Mouse (Mus musculus) lung, adult 10 weeks (tissue): ENCODE measurements around the gene Sac3d1. TPM values are rescaled to one million over a fixed set of nuclear protein-coding genes. Genes with fewer than 3 reads are reported as not detected.

Experiments
- polyA plus RNA-seq: library from polyadenylated mRNA; stranded (reverse); fragments of 350-450 nt; fragmentation: Illumina TruSeq; extraction: RNeasy Lipid Tissue Mini Kit (QIAGEN cat#74804); gene quantifications from one replicate; pipeline ENCODE4 v1.2.3, GENCODE M21; 2014; ENCODE audit warnings: low read depth, low replicate concordance; ENCODE audit not compliant: insufficient read depth

Sac3d1 gene
- polyA plus RNA-seq, result 9.6 TPM

GRCm38 (mm10) chr19:6117986-6118676 lies at the start of gene Sac3d1:
Gene Sac3d1, minus strand, starts transcription at chr19:6118650.

DNA sequence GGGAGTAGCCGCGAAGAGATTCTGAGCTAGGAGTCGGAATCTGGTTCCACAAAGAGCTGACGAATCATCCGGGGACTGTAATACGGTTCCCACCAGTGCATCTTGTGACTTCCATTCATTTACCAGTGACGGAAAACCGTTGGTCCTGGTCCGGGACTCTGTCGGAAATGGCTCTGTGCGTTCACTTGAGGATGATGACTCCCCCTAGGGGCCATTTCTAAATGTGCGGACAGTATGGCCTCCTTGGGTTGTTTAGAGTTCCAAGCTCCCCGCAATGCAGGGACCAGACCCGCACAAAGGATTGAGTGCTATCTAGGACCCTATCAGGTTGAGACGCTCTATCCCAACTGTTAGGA lies 22.9 kb upstream of the Sac3d1 start, which contains the start of gene Arl2:
Gene Arl2, minus strand, starts transcription at position 155 of the 356 bp plus-strand sequence.

GRCm38 (mm10) chr19:6140678-6141393 lies 22.4 kb upstream of the Sac3d1 start, which contains the start of gene Batf2:
Gene Batf2, plus strand, starts transcription at chr19:6140983.

GRCm38 (mm10) chr19:6127760-6128341 lies 9.4 kb upstream of the Sac3d1 start, which contains the start of gene Snx15:
Gene Snx15, minus strand, starts transcription at chr19:6128304.

DNA sequence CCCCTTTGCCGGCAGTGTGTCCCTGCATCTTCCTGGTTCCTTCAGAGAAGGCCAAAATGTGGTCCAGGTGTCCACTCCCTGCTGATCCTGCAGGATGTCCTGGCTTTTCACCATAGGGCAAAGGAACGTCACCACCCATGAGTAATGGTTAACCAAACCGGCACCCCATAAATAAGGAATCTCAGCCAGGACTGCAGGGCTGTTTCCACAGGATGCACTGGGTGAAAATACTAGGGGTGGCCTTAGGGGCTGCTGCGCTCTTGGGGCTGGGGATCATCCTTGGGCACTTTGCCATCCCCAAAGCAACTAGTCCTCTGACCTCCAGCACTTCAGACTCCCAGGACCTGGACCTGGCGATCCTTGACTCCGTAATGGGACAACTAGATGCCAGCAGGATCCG lies 12.9 kb downstream of the Sac3d1 start, which contains the start of gene Naaladl1:
Gene Naaladl1, plus strand, starts transcription at position 197 of the 400 bp plus-strand sequence.

DNA sequence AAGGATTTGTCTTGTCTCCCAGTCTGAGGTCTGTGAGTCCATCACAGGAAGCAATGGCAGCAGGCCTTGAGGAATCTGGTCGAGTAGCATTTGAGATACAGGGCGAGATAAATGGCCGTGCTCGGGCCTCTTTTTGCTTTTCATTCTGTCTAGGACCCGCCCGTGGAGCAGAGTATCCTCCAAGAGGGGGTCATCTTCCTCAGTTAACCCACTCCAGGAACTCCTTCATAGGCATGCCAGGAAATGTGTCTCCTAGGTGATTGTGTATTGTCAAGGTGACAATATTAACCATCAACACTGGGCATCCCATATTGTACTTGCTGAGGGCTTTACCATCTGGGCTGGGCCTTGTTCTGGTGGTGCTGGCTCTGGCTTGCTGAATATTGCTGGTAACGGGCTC lies 24.3 kb downstream of the Sac3d1 start, which contains the start of gene AC131692.1:
Gene AC131692.1, plus strand, starts transcription at position 301 of the 400 bp plus-strand sequence.

DNA sequence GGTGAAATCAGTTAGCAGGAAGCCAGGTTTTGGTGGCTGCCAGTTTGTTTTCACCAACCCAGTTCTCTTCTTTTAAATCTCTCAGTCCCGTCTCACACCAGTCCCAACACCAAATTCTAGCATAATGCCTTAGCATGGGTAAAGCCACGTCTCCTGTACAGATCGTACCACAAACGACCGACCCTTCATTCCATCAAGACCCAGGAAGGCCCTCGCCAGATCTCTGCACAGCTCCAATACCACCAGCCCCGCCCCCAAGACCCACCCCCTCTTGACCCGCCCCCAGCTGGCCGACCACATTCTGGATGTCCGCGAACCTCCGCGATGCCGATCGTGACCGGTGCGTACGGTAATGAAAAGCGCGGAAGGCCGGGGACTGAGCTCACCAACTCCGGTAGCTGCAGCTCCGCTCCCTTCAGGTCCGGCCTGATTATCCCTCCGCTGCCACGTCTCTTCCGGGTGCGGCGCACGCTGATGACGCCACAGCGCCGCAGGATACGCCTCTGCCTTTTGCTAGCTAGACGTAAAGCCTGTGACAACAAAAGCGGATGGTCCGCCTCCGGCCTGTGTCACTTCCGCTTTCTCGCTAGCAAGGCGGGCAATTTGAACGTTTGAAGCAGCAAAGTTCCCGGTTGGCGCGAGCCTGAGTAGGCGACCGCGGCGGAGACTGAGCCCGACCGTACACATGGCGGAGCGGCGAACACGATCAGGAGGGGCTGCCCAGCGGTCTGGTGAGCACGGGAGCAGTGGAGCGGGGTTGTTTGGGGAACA lies 33.8 kb downstream of the Sac3d1 start, which contains the start of the genes Zfpl1 and Cdca5:
Gene Zfpl1, minus strand, starts transcription at position 479 of the 771 bp plus-strand sequence.
Gene Cdca5, plus strand, starts transcription at position 506 of the 771 bp plus-strand sequence.

GRCm38 (mm10) chr19:6082156-6082555 lies 36.3 kb downstream of the Sac3d1 start, which contains the start of gene Gm28374:
Gene Gm28374, minus strand, starts transcription at chr19:6082256.

GRCm38 (mm10) chr19:6079983-6080480 lies 38.4 kb downstream of the Sac3d1 start, which contains the start of gene Tmem262:
Gene Tmem262, plus strand, starts transcription at chr19:6080033.

DNA sequence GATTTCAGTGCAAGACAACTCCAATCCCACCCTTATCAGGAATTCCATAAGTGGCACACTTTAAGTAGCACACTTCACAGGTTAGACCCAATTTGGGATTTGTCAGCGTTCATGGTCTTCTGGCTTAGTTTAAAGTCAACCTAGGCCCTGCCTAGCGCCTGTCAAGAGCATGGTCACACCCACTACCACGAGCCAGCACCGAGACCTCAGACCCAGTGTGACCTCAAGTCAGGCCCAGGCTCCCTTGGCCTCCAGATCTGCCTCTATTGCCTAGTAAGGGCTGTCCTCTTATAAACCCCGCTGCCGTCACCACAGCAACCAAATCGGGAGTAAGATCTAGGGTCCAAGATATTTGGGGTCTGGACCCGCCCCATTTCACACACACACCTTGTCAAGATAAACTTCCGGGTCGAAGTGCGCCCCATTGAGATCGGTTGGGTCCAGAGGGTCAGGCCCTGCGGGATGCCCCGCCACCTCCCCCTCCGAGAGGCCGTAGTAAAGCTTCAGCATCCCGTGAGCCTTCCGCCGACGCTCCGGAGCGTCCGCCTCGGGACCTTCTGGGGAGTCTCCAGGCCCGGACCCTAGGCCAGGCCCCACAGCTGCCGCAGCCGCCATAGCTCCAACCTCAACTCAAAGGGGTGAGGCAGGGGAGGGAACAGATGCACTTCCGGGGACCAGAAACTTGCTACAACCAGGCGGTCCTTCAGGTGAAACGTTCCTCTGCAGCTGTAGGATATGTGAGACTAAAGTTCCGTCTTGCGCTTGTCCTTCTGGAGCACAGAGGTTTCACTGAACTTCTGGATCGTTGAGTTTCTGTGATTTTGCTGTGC lies 41.7 kb downstream of the Sac3d1 start, which contains the start of gene Vps51:
Gene Vps51, minus strand, starts transcription at position 668 of the 830 bp plus-strand sequence.

GRCm38 (mm10) chr19:6067724-6068415 lies 50.6 kb downstream of the Sac3d1 start, which contains the start of gene Tm7sf2:
Gene Tm7sf2, minus strand, starts transcription at chr19:6068373.

Other genes starting within 250 kb of the Sac3d1 start
- 15.0 TPM for gene Frmd8, start 243.4 kb downstream of the Sac3d1 start, polyA plus RNA-seq
- 10.0 TPM for gene Slc25a45, start 240.8 kb downstream of the Sac3d1 start, polyA plus RNA-seq
- 0.60 TPM for gene Tigd3, start 224.5 kb downstream of the Sac3d1 start, polyA plus RNA-seq
- gene Dpf2, start 205.6 kb downstream of the Sac3d1 start, polyA plus RNA-seq, result 39.4 TPM
- 15.7 TPM for gene Cdc42ep2, start 193.8 kb downstream of the Sac3d1 start, polyA plus RNA-seq
- gene Pola2, start 154.4 kb downstream of the Sac3d1 start, polyA plus RNA-seq, result 10.7 TPM
- not detected for gene Slc22a20, start 132.5 kb downstream of the Sac3d1 start, polyA plus RNA-seq
- gene Capn1, start 102.8 kb downstream of the Sac3d1 start, polyA plus RNA-seq, result 30.1 TPM
- gene Syvn1, start 72.1 kb downstream of the Sac3d1 start, polyA plus RNA-seq, result 23.8 TPM
- 25.9 TPM for gene Mrpl49, start 60.9 kb downstream of the Sac3d1 start, polyA plus RNA-seq
- gene Fau, start 60.8 kb downstream of the Sac3d1 start, polyA plus RNA-seq, result 2,086 TPM
- 21.2 TPM for gene Znhit2, start 57.5 kb downstream of the Sac3d1 start, polyA plus RNA-seq
- 10.4 TPM for gene Tm7sf2, start 50.3 kb downstream of the Sac3d1 start, polyA plus RNA-seq
- 30.5 TPM for gene Vps51, start 41.4 kb downstream of the Sac3d1 start, polyA plus RNA-seq
- gene Tmem262, start 38.6 kb downstream of the Sac3d1 start, polyA plus RNA-seq, result not detected
- gene Gm28374, start 36.4 kb downstream of the Sac3d1 start, polyA plus RNA-seq, result not detected
- gene Zfpl1, start 33.7 kb downstream of the Sac3d1 start, polyA plus RNA-seq, result 30.3 TPM
- gene Cdca5, start 33.7 kb downstream of the Sac3d1 start, polyA plus RNA-seq, result 0.73 TPM
- not detected for gene AC131692.1, start 24.2 kb downstream of the Sac3d1 start, polyA plus RNA-seq
- gene Naaladl1, start 12.9 kb downstream of the Sac3d1 start, polyA plus RNA-seq, result not detected
- gene Snx15, start 9.7 kb upstream of the Sac3d1 start, polyA plus RNA-seq, result 19.4 TPM
- 4.7 TPM for gene Batf2, start 22.3 kb upstream of the Sac3d1 start, polyA plus RNA-seq
- 47.3 TPM for gene Arl2, start 22.9 kb upstream of the Sac3d1 start, polyA plus RNA-seq
- gene Majin, start 65.7 kb upstream of the Sac3d1 start, polyA plus RNA-seq, result 0.18 TPM
- gene Gpha2, start 107.7 kb upstream of the Sac3d1 start, polyA plus RNA-seq, result 0.64 TPM
- 22.8 TPM for gene Ppp2r5b, start 117.2 kb upstream of the Sac3d1 start, polyA plus RNA-seq
- gene Atg2a, start 123.0 kb upstream of the Sac3d1 start, polyA plus RNA-seq, result 6.0 TPM
- gene Ehd1, start 158.1 kb upstream of the Sac3d1 start, polyA plus RNA-seq, result 75.5 TPM
- gene Cdc42bpg, start 187.8 kb upstream of the Sac3d1 start, polyA plus RNA-seq, result 44.0 TPM
- 16.7 TPM for gene Men1, start 216.3 kb upstream of the Sac3d1 start, polyA plus RNA-seq
- gene Map4k2, start 222.5 kb upstream of the Sac3d1 start, polyA plus RNA-seq, result 49.4 TPM
- 58.0 TPM for gene Sf1, start 245.0 kb upstream of the Sac3d1 start, polyA plus RNA-seq